Mouse (Mus musculus): ENCODE measurements around the gene Cmip. TPM values are rescaled to one million over a fixed set of nuclear protein-coding genes. Genes with fewer than 3 reads are reported as not detected.

The Cmip gene
- polyA plus RNA-seq, 2 experiments: 27.1 to 39.7 TPM

DNA sequence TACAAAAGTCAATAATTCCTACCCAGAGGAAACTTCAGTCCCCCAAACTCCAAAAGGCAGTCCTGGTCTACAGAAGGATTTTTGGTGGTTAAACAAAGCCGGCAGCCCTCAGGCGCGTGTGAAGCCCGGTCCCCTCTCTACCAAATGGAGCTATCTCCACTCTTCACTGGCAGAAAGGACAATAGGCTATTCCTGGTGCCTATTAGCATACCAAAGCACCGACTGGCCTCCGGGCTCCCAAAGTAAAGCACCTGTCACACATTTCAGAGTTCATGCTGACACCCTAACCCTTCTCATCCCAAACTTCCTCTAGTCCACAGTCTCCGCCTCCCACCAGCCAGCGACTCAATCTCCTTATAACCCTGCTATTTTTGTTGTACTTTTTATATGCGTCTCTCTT, 236.7 kb downstream of the Cmip start:
- Histone ChIP-seq H3K9ac (ENCODE audit: low read depth, low read length, severe bottlenecking) (no peak overlapping the region), H3K9me3 (ENCODE audit: control insufficient read depth, low read length) (no peaks in the 10 kb centered on the region), H3K36me3 (ENCODE audit: control insufficient read depth, insufficient read depth, low read length) (no peaks in the 10 kb centered on the region), H3K4me2 (replicated peaks; ENCODE audit: low read depth, low read length, severe bottlenecking) (no peak overlapping the region), H3K27me3 (ENCODE audit: control insufficient read depth, insufficient read depth, low read length) (peaks cover 16% of the 10 kb centered on the region), H3K4me3 (replicated peaks; ENCODE audit: low read length) (no peak overlapping the region), H3K4me1 (ENCODE audit: control insufficient read depth, insufficient read depth, low read length) (peaks cover 6% of the 10 kb centered on the region), H3K27ac (replicated peaks; ENCODE audit: low read depth, low read length) (no peak overlapping the region)
- DNase-seq (ENCODE audit: low spot score) (no peak), ATAC-seq (ENCODE audit: low FRiP score, low read depth) (no peak)
- 12% methylated on average over 9 of the region's 9 CpGs for WGBS
- no peak for TF ChIP-seq POLR2A (IDR thresholded peaks at IDR 0.05; ENCODE audit: borderline replicate concordance, extremely low read depth, insufficient read depth, insufficient read length)

DNA sequence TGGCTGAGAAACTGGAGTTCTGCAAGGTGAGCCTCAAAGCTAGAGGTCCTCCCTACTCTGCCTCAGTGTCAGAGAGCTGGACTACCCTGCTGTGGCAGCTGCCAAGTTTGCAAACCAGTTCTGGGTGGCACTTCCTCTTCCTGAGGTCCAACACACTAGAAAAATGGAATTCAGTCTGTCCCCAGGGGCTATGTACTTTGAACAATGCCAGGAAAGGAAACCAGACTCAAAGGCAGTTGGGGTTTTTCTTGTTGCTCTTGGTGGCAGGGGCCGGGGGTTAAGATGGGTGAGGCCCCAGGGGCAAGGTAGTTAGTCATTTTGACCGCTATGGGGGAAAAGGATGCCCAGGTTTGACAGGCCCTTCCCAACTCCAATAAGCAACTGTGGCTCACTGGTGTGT, 238.0 kb downstream of the Cmip start:
- no peak for TF ChIP-seq POLR2A (IDR thresholded peaks at IDR 0.05; ENCODE audit: borderline replicate concordance, extremely low read depth, insufficient read depth, insufficient read length)

DNA sequence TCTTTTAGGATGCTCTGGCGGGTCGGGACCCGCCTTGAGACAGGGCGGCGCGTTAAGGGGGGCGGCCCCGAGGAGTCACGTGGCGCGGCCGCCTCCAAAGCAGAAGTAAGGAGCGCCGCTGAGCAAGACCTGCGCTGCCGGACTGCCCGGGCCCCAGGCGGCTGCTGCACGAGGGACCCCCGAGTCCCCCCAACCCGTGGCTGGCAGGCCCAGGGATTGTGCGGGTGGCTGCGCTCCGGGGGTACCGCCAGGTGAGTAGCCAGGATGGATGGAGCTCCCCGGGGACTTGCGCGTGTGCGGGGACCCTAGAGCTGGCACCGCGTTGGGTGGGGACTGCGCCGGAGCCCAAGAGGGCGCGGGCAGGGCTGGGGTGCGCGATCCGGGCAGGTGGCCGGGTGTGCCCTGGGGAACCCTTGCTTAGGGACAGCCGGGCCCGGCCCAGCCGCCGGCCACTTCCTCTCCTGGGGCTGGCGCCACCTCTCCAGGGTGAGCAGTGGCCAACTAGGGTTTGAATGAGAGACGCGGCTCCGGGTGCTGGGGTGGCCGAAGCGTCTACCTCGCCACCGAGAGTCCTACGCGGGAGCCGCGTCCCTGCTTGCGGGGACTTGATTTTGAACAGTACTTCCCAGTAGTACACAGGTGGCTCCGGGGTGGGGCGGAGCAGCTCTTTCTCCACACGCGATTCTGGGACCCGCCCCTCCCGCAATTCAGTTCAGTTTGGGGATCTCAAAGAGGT, 241.5 kb downstream of the Cmip start, which contains the start of gene Plcg2:
TSS of gene Plcg2 (plus strand) at position 113 of the 736 bp plus-strand sequence.
- no peaks in the 10 kb centered on the region for H3K9me3 ChIP-seq (ENCODE audit: control insufficient read depth, low read length)
- peaks cover 24% of the 10 kb centered on the region for H3K27me3 ChIP-seq (ENCODE audit: control insufficient read depth, insufficient read depth, low read length)

More for the DNA sequence above, 238.0 kb downstream of the Cmip start:
- Histone ChIP-seq H3K27me3 (ENCODE audit: control insufficient read depth, insufficient read depth, low read length) (peaks cover 24% of the 10 kb centered on the region), H3K9ac (ENCODE audit: low read depth, low read length, severe bottlenecking) (no peak overlapping the region), H3K4me1 (ENCODE audit: control insufficient read depth, insufficient read depth, low read length) (peaks cover 10% of the 10 kb centered on the region), H3K4me3 (replicated peaks; ENCODE audit: low read length) (no peak overlapping the region), H3K4me2 (replicated peaks; ENCODE audit: low read depth, low read length, severe bottlenecking) (no peak overlapping the region), H3K36me3 (ENCODE audit: control insufficient read depth, insufficient read depth, low read length) (no peaks in the 10 kb centered on the region), H3K9me3 (ENCODE audit: control insufficient read depth, low read length) (no peaks in the 10 kb centered on the region), H3K27ac (replicated peaks; ENCODE audit: low read depth, low read length) (no peak overlapping the region)
- DNase-seq (ENCODE audit: low spot score) (no peak), ATAC-seq (ENCODE audit: low FRiP score, low read depth) (no peak)
- 69% methylated on average over 2 of the region's 2 CpGs for WGBS

DNA sequence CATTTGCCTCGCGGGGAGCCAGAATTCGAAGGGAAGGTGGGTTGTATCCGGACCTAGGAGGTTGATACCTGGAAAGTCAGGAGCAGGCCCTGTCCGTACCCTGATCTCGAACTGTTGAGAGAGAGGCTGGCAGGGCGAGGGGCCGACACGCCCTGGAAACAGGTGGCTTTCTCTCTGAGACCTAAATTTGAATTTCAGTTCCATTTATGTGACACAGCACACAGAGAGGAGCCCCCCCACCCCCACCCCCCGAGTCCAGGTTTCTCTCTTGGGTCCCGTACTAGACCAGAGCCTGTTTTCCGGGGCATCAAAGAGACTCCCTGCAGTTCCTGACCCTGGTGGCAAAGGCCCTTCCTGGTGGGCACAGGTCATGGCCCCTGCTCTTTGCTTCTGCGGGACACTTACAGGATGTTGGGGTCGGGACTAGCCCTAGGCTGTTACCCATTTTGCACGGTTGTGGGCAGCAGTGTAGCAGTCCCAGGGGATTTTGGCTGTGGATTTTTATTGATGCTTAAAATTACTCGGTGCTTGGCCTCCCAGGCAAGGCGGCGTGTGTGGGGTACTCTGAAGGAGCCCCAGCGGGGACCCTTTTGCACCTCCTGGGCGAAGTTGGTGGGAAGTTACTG, 242.2 kb downstream of the Cmip start:
- TF ChIP-seq POLR2A (IDR thresholded peaks at IDR 0.05; ENCODE audit: borderline replicate concordance, extremely low read depth, insufficient read depth, insufficient read length): no peak
- Histone ChIP-seq H3K4me2 (replicated peaks; ENCODE audit: low read depth, low read length, severe bottlenecking) (peak overlapping the region; percentile 99), H3K9ac (ENCODE audit: low read depth, low read length, severe bottlenecking) (peak overlapping the region; percentile 57; the same call in 1 of the 2 replicates), H3K27ac (replicated peaks; ENCODE audit: low read depth, low read length) (no peak overlapping the region), H3K27me3 (ENCODE audit: control insufficient read depth, insufficient read depth, low read length) (peaks cover 24% of the 10 kb centered on the region), H3K9me3 (ENCODE audit: control insufficient read depth, low read length) (no peaks in the 10 kb centered on the region), H3K4me1 (ENCODE audit: control insufficient read depth, insufficient read depth, low read length) (peaks cover 10% of the 10 kb centered on the region), H3K4me3 (replicated peaks; ENCODE audit: low read length) (peak overlapping the region; percentile 53), H3K36me3 (ENCODE audit: control insufficient read depth, insufficient read depth, low read length) (no peaks in the 10 kb centered on the region)
- DNase-seq (ENCODE audit: low spot score) (no peak), ATAC-seq (ENCODE audit: low FRiP score, low read depth) (no peak)
- 3% methylated on average over 20 of the region's 20 CpGs for WGBS

More for the DNA sequence above, 241.5 kb downstream of the Cmip start, which contains the start of gene Plcg2:
- ATAC-seq (ENCODE audit: low FRiP score, low read depth) (no peak), DNase-seq (ENCODE audit: low spot score) (no peak)
- no peaks in the 10 kb centered on the region for H3K36me3 ChIP-seq (ENCODE audit: control insufficient read depth, insufficient read depth, low read length)
- H3K4me2 ChIP-seq (replicated peaks; ENCODE audit: low read depth, low read length, severe bottlenecking): peak within 1 kb of the TSS; percentile 99
- TF ChIP-seq POLR2A (IDR thresholded peaks at IDR 0.05; ENCODE audit: borderline replicate concordance, extremely low read depth, insufficient read depth, insufficient read length): no peak
- peaks cover 10% of the 10 kb centered on the region for H3K4me1 ChIP-seq (ENCODE audit: control insufficient read depth, insufficient read depth, low read length)
- H3K27ac ChIP-seq (replicated peaks; ENCODE audit: low read depth, low read length): no peak within 1 kb of the TSS
- 1% methylated on average over 57 of the region's 62 CpGs for WGBS
- H3K4me3 ChIP-seq (replicated peaks; ENCODE audit: low read length): peak within 1 kb of the TSS; percentile 53
- H3K9ac ChIP-seq (ENCODE audit: low read depth, low read length, severe bottlenecking): peak within 1 kb of the TSS; percentile 57

DNA sequence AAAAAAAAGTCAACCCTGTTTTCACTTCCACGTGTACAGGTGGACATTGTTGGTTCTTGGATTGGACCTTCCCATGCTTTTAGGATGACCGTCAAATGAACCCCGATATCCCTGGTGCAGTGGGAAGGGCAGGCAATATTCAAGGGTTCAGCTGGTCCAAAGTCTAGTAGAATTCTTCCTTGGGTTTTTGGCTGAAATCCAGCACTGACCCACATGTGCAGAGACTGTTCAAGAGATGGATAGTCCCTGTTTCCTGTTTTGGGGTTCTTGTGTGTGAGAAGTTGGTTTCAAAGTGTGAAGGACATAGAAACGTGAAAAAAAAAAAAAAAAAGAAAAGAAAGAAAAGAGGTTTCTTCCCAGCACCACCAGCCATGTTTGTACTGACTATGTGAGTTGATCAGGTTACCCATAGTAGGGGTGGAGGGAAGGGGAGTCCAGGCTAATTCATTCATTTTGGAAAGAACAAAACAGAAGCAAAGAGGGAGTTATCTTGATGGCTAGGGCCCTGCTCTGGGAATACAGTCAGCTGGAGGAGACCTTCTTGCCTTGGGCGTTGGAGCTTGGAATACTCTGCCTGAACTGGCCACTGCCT, 243.5 kb downstream of the Cmip start:
- no peak overlapping the region for H3K9ac ChIP-seq (ENCODE audit: low read depth, low read length, severe bottlenecking)
- H3K27me3 ChIP-seq (ENCODE audit: control insufficient read depth, insufficient read depth, low read length): peaks cover 24% of the 10 kb centered on the region
- no peaks in the 10 kb centered on the region for H3K9me3 ChIP-seq (ENCODE audit: control insufficient read depth, low read length)
- no peak overlapping the region for H3K4me2 ChIP-seq (replicated peaks; ENCODE audit: low read depth, low read length, severe bottlenecking)
- H3K4me1 ChIP-seq (ENCODE audit: control insufficient read depth, insufficient read depth, low read length): peaks cover 10% of the 10 kb centered on the region
- no peak overlapping the region for H3K4me3 ChIP-seq (replicated peaks; ENCODE audit: low read length)
- no peak for TF ChIP-seq POLR2A (IDR thresholded peaks at IDR 0.05; ENCODE audit: borderline replicate concordance, extremely low read depth, insufficient read depth, insufficient read length)
- 78% methylated on average over 5 of the region's 5 CpGs for WGBS
- no peak overlapping the region for H3K27ac ChIP-seq (replicated peaks; ENCODE audit: low read depth, low read length)
- ATAC-seq (ENCODE audit: low FRiP score, low read depth): no peak
- DNase-seq (ENCODE audit: low spot score): no peak
- no peaks in the 10 kb centered on the region for H3K36me3 ChIP-seq (ENCODE audit: control insufficient read depth, insufficient read depth, low read length)
